Mouse (Mus musculus): Measurements from ENCODE around the gene Ifih1.

GRCm38 (mm10) chr2:62646014-62646645, at the start of gene Ifih1:
- TF ChIP-seq CTCF (IDR thresholded peaks at IDR 0.05; ENCODE audit: extremely low read depth, insufficient read length, insufficient replicate concordance, low read depth, low read length) = peak; percentile 36; the same call in 1 of the 2 replicates
- TF ChIP-seq POLR2A (IDR thresholded peaks at IDR 0.05; ENCODE audit: low read depth, low read length) = peak; percentile 53; the same call in 1 of the 2 replicates
